Mouse (Mus musculus): ENCODE results near the gene Asrgl1. TPM values are rescaled to one million over a fixed set of nuclear protein-coding genes. Genes with fewer than 3 reads are reported as not detected.
"Not testable (repeated sequence)": the region's sequence is repeated elsewhere in the genome, so short reads cannot be mapped to it uniquely, and the experiment has no call there.

Asrgl1 gene
- total and polyA plus RNA-seq, 3 experiments = 15.5 to 51.3 (median 29.3) TPM

DNA sequence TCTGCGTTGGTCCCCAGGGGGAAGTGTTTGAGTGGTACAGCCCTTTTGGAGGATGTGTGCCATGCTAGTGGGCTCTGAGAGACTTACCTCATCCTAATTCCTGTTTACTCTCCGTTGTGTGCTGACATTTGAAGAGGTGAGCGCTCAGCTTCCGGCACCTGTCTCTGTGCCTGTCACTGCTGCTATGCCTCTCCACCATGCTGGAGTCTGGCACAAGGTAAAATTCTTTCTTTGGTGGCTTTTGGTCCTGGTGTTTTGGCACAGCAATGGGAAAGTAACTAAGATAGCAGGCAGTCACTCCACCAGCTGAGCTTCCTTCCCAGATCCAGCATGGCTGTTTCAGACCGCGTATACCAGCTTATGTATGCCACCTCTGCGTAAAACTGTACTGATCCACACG is 35.7 kb downstream of the Asrgl1 start:
- no peaks in the 10 kb centered on the region for H3K36me3 ChIP-seq (replicated peaks)
- no peak overlapping the region for H3K4me3 ChIP-seq (ENCODE audit: low read depth, low read length)
- DNase-seq (ENCODE audit: low spot score) (no peak), ATAC-seq (ENCODE audit: extremely low read depth, insufficient number of reproducible peaks, low FRiP score, poor library complexity, severe bottlenecking) (no peak)
- H3K27me3 ChIP-seq (ENCODE audit: insufficient read depth, low read length) = peaks cover 53% of the 10 kb centered on the region
- H3K4me1 ChIP-seq (ENCODE audit: insufficient read depth, low read depth, low read length) = peaks cover 10% of the 10 kb centered on the region
- no peaks in the 10 kb centered on the region for H3K9me3 ChIP-seq (replicated peaks)
- no peak for TF ChIP-seq GATA2 (IDR thresholded peaks at IDR 0.05; ENCODE audit: borderline replicate concordance, low read depth, low read length)
- no peak for TF ChIP-seq GATA1 (IDR thresholded peaks at IDR 0.05; ENCODE audit: borderline replicate concordance, low read length)
- TF ChIP-seq TAL1 (conservative IDR thresholded peaks at IDR 0.05; ENCODE audit: low read depth, low read length) = no peak
- no peak for TF ChIP-seq CTCF (IDR thresholded peaks at IDR 0.05; ENCODE audit: low read depth, low read length)
- TF ChIP-seq POLR2AphosphoS5 (IDR thresholded peaks at IDR 0.05; ENCODE audit: insufficient replicate concordance, low read depth, low read length) = no peak

DNA sequence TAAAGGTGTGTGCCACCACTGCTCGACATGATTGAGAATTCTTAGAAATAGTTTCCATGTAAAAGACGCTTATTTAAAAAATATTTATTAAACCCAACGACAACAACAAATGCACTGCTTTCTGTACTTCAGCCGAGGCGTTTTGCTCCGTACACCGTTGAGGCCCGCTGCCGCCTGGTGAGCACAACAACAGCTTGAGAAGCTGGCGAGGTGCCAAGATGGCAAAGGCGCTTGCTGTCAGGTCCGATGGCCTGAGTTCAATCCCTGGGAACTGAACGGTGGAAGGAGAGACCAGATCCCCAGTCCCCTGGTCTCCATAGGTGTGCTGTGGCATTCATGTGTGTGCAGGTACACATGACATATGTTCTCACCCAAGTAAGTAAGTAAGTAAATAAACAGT is 38.0 kb downstream of the Asrgl1 start:
- ATAC-seq (ENCODE audit: extremely low read depth, insufficient number of reproducible peaks, low FRiP score, poor library complexity, severe bottlenecking) = no peak
- no peaks in the 10 kb centered on the region for H3K36me3 ChIP-seq (replicated peaks)

GRCm38 (mm10) chr19:9095111-9095510 is 40.3 kb downstream of the Asrgl1 start:
- Histone ChIP-seq H3K4me1 (ENCODE audit: insufficient read depth, low read depth, low read length) (no peaks in the 10 kb centered on the region; the same call in 1 of the 2 replicates), H3K9me3 (replicated peaks) (no peaks in the 10 kb centered on the region), H3K27me3 (ENCODE audit: insufficient read depth, low read length) (peaks cover 40% of the 10 kb centered on the region), H3K36me3 (replicated peaks) (no peaks in the 10 kb centered on the region), H3K4me3 (ENCODE audit: low read depth, low read length) (no peak overlapping the region)
- no peak for TF ChIP-seq POLR2AphosphoS5 (IDR thresholded peaks at IDR 0.05; ENCODE audit: insufficient replicate concordance, low read depth, low read length)
- ATAC-seq (ENCODE audit: extremely low read depth, insufficient number of reproducible peaks, low FRiP score, poor library complexity, severe bottlenecking) (no peak), DNase-seq (ENCODE audit: low spot score) (no peak)

More for the DNA sequence above, 38.0 kb downstream of the Asrgl1 start:
- TF ChIP-seq CTCF (IDR thresholded peaks at IDR 0.05; ENCODE audit: low read depth, low read length) (no peak), TAL1 (conservative IDR thresholded peaks at IDR 0.05; ENCODE audit: low read depth, low read length) (no peak), GATA2 (IDR thresholded peaks at IDR 0.05; ENCODE audit: borderline replicate concordance, low read depth, low read length) (no peak)
- Histone ChIP-seq H3K9me3 (replicated peaks) (no peaks in the 10 kb centered on the region), H3K27me3 (ENCODE audit: insufficient read depth, low read length) (peaks cover 49% of the 10 kb centered on the region), H3K4me3 (ENCODE audit: low read depth, low read length) (no peak overlapping the region), H3K4me1 (ENCODE audit: insufficient read depth, low read depth, low read length) (no peaks in the 10 kb centered on the region; the same call in 1 of the 2 replicates)
- DNase-seq (ENCODE audit: low spot score) = no peak

DNA sequence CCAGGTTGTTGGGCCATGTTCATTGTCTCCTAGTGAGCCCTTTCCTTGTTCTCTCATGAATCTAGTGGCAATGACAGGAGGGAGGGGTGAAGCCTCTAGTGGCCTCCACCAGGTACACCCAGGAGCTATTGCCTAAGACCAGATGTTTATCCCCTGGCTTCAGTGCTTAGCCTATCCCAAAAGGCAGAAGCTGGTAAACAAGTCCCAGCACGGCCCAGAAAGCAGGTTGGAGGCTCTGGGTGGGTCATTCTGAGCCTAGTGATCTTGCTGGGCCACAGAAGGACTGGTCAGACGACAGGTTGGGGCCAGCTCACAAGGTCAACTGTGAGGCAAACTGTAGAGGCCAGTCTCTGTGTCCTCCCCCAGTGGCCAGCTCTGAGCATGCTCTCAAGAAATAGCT is 44.7 kb downstream of the Asrgl1 start:
- Histone ChIP-seq H3K9me3 (replicated peaks) (no peaks in the 10 kb centered on the region), H3K4me1 (ENCODE audit: insufficient read depth, low read depth, low read length) (peaks cover 3% of the 10 kb centered on the region), H3K27me3 (ENCODE audit: insufficient read depth, low read length) (peaks cover 47% of the 10 kb centered on the region), H3K4me3 (ENCODE audit: low read depth, low read length) (no peak overlapping the region), H3K36me3 (replicated peaks) (no peaks in the 10 kb centered on the region)
- TF ChIP-seq GATA2 (IDR thresholded peaks at IDR 0.05; ENCODE audit: borderline replicate concordance, low read depth, low read length) = no peak
- no peak for DNase-seq (ENCODE audit: low spot score)
- ATAC-seq (ENCODE audit: extremely low read depth, insufficient number of reproducible peaks, low FRiP score, poor library complexity, severe bottlenecking) = no peak

DNA sequence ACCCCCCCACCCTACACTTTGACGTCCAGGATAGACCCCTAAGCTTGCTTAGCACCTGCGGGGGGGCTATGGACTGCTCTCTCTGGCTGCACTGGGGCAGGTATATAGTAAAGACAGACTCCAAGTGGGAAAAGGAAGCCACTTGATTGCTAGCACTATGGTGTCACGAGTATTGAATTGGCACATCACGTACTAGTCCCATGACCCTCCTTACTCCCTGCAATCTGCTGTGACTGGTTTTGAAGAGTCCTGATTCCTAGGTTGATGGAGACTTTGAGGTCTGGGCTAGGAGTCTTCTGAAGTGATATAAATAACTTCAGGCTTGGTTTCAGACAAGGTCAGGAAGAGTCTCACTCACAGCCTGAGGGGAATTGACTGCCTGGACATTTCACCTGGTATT is 45.2 kb downstream of the Asrgl1 start:
- no peak for TF ChIP-seq CTCF (IDR thresholded peaks at IDR 0.05; ENCODE audit: low read depth, low read length)
- no peak for TF ChIP-seq POLR2AphosphoS5 (IDR thresholded peaks at IDR 0.05; ENCODE audit: insufficient replicate concordance, low read depth, low read length)
- TF ChIP-seq GATA1 (IDR thresholded peaks at IDR 0.05; ENCODE audit: borderline replicate concordance, low read length) = no peak
- TF ChIP-seq TAL1 (conservative IDR thresholded peaks at IDR 0.05; ENCODE audit: low read depth, low read length) = no peak
- no peak for TF ChIP-seq GATA2 (IDR thresholded peaks at IDR 0.05; ENCODE audit: borderline replicate concordance, low read depth, low read length)
- no peak for ATAC-seq (ENCODE audit: extremely low read depth, insufficient number of reproducible peaks, low FRiP score, poor library complexity, severe bottlenecking)
- H3K27me3 ChIP-seq (ENCODE audit: insufficient read depth, low read length) = peaks cover 51% of the 10 kb centered on the region
- H3K4me1 ChIP-seq (ENCODE audit: insufficient read depth, low read depth, low read length) = peaks cover 3% of the 10 kb centered on the region
- no peak overlapping the region for H3K4me3 ChIP-seq (ENCODE audit: low read depth, low read length)
- H3K36me3 ChIP-seq (replicated peaks) = no peaks in the 10 kb centered on the region
- H3K9me3 ChIP-seq (replicated peaks) = no peaks in the 10 kb centered on the region
- no peak for DNase-seq (ENCODE audit: low spot score)

DNA sequence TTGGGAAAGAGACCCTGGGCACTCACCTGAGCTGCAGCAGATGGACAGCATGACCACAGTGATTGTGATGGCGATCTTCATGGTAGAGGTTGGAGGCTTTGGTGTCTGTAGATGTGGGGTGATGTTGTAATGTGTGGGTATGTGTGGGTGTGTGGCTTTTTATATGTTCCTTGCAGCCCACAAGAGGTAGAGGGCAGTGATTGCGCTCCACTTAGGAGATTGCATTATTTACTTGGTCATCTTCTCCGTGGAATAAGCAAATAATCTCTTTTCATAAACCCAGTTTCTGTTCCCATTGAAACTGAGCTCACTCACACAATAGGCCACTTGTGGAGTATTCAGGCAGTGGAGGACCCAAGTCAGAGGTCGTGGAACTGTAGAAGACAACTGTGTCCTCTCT is 47.6 kb downstream of the Asrgl1 start, which contains the start of gene Scgb1a1:
TSS of gene Scgb1a1 (minus strand) at position 138 of the 400 bp plus-strand sequence.
- Histone ChIP-seq H3K4me1 (ENCODE audit: insufficient read depth, low read depth, low read length) (peaks cover 5% of the 10 kb centered on the region), H3K27me3 (ENCODE audit: insufficient read depth, low read length) (peaks cover 51% of the 10 kb centered on the region), H3K36me3 (replicated peaks) (no peaks in the 10 kb centered on the region), H3K4me3 (ENCODE audit: low read depth, low read length) (no peak within 1 kb of the TSS), H3K9me3 (replicated peaks) (no peaks in the 10 kb centered on the region)
- no peak for DNase-seq (ENCODE audit: low spot score)
- TF ChIP-seq GATA1 (IDR thresholded peaks at IDR 0.05; ENCODE audit: borderline replicate concordance, low read length) (no peak), CTCF (IDR thresholded peaks at IDR 0.05; ENCODE audit: low read depth, low read length) (no peak), TAL1 (conservative IDR thresholded peaks at IDR 0.05; ENCODE audit: low read depth, low read length) (no peak), GATA2 (IDR thresholded peaks at IDR 0.05; ENCODE audit: borderline replicate concordance, low read depth, low read length) (no peak)
- no peak for ATAC-seq (ENCODE audit: extremely low read depth, insufficient number of reproducible peaks, low FRiP score, poor library complexity, severe bottlenecking)

DNA sequence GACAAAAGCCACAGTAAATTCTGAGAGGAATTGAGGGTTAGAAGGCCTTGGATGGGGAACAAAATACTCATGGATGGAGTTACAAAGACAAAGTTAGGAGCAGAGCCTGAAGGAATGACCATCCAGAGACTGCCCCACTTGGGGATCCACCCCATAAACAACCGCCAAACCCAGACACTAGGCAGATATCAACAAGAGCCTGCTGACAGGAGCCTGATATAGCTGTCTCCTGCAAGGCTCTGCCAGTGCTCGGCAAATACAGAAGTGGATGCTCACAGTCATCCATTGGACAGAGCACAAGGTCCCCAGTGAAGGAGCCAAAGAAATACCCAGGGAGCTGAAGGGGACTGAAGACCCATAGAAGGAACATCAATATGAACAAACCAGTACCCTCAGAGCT is 51.5 kb downstream of the Asrgl1 start:
- Histone ChIP-seq H3K4me1 (ENCODE audit: insufficient read depth, low read depth, low read length) (peaks cover 28% of the 10 kb centered on the region), H3K27me3 (ENCODE audit: insufficient read depth, low read length) (peaks cover 38% of the 10 kb centered on the region)
- not testable (repeated sequence) for H3K9me3 ChIP-seq (replicated peaks); H3K36me3 ChIP-seq (replicated peaks); H3K4me3 ChIP-seq (ENCODE audit: low read depth, low read length); ATAC-seq (ENCODE audit: extremely low read depth, insufficient number of reproducible peaks, low FRiP score, poor library complexity, severe bottlenecking); DNase-seq (ENCODE audit: low spot score)
